Mouse (Mus musculus) CH12.LX (cell line): ENCODE measurements around the gene Clmn. TPM values are rescaled to one million over a fixed set of nuclear protein-coding genes. Genes with fewer than 3 reads are reported as not detected.
A peak's percentile ranks its signal among the peaks of the same experiment; 100 is the strongest.

Experiments used
- DNase-seq: peaks from one replicate; pipeline ENCODE4 v3.0.0-alpha.2; 2013; ENCODE audit errors: extremely low read depth
- H3K27ac ChIP-seq: 2 replicates; pipeline ENCODE4 v1.5.1; 2012; ENCODE audit warnings: low read depth, mild to moderate bottlenecking, control low read depth, moderate library complexity; ENCODE audit not compliant: insufficient read depth
- H3K27me3 ChIP-seq: replicated peaks from 2 replicates; pipeline ENCODE3; 2012; ENCODE audit warnings: inconsistent platforms
- H3K36me3 ChIP-seq, 2 experiments: replicated peaks in 1 of 2; 2 replicates each; pipeline versions ENCODE3 to v1.6.1; 2012; ENCODE audit warnings: inconsistent platforms in 1 of 2, low read length in 1 of 2, mild to moderate bottlenecking in 1 of 2, mixed read lengths in 1 of 2, moderate library complexity in 1 of 2; ENCODE audit not compliant: control insufficient read depth in 1 of 2, insufficient read depth in 1 of 2
- H3K4me1 ChIP-seq, 2 experiments: 2 replicates each; pipeline ENCODE4 v1.6.1; 2012; ENCODE audit warnings: inconsistent platforms in 1 of 2, moderate library complexity in 1 of 2; ENCODE audit not compliant: insufficient read depth in 2 of 2, control insufficient read depth in 1 of 2
- H3K4me2 ChIP-seq: 2 replicates; pipeline ENCODE4 v1.6.1; 2012; ENCODE audit warnings: low read depth, mild to moderate bottlenecking, control low read depth; ENCODE audit not compliant: poor library complexity, insufficient read depth, severe bottlenecking
- H3K4me3 ChIP-seq, 3 experiments: fragments of 150-350 bp in 1 of 3; sonication (generic) in 1 of 3; replicated peaks in 1 of 3; 2 replicates each; pipeline versions ENCODE3 to v1.5.1; 2011 to 2012; ENCODE audit warnings: low read depth in 2 of 3, low read length in 2 of 3, mild to moderate bottlenecking in 2 of 3, moderate library complexity in 2 of 3, control low read depth in 1 of 3, improper control_type of control experiment in 1 of 3, inconsistent platforms in 1 of 3, mixed read lengths in 1 of 3; ENCODE audit not compliant: poor library complexity in 1 of 3
- H3K79me2 ChIP-seq: replicated peaks from 2 replicates; pipeline ENCODE4 v1.6.1; 2012; ENCODE audit warnings: mild to moderate bottlenecking, moderate library complexity; ENCODE audit not compliant: control insufficient read depth, poor library complexity, insufficient read depth, severe bottlenecking; ENCODE audit errors: extremely low read depth
- H3K9ac ChIP-seq: 2 replicates; pipeline ENCODE4 v1.6.1; 2012; ENCODE audit warnings: low read depth, mild to moderate bottlenecking, control low read depth, moderate library complexity; ENCODE audit not compliant: insufficient read depth
- H3K9me3 ChIP-seq: replicated peaks from 2 replicates; pipeline ENCODE3; 2012; ENCODE audit warnings: low read length, inconsistent platforms, mixed read lengths
- CTCF ChIP-seq, 2 experiments: IDR thresholded peaks in 1 of 2; conservative IDR thresholded peaks in 1 of 2; 2 replicates each; pipeline ENCODE4 v1.5.1; 2011 to 2012; ENCODE audit warnings: low read depth in 2 of 2, low read length in 2 of 2, improper control_type of control experiment in 1 of 2, inconsistent platforms in 1 of 2, mild to moderate bottlenecking in 1 of 2, moderate library complexity in 1 of 2
- E2F4 ChIP-seq: IDR thresholded peaks from 2 replicates; pipeline ENCODE4 v1.6.1; 2011; ENCODE audit warnings: low read depth, low read length, improper control_type of control experiment; ENCODE audit not compliant: insufficient replicate concordance
- ELF1 ChIP-seq: IDR thresholded peaks from 2 replicates; pipeline ENCODE4 v1.6.1; 2014; ENCODE audit warnings: low read depth, mild to moderate bottlenecking, inconsistent platforms, low read length, improper control_type of control experiment
- GABPA ChIP-seq: IDR thresholded peaks from 2 replicates; pipeline ENCODE4 v1.6.1; 2012; ENCODE audit warnings: low read depth, low read length, improper control_type of control experiment, inconsistent platforms; ENCODE audit not compliant: insufficient replicate concordance
- HCFC1 ChIP-seq: IDR thresholded peaks from 2 replicates; pipeline ENCODE4 v1.6.1; 2012; ENCODE audit warnings: low read depth, mild to moderate bottlenecking, inconsistent platforms, low read length, improper control_type of control experiment
- JUND ChIP-seq: conservative IDR thresholded peaks from 2 replicates; pipeline ENCODE4 v1.6.1; 2011; ENCODE audit warnings: low read depth, low read length, improper control_type of control experiment
- MAFK ChIP-seq: IDR thresholded peaks from 2 replicates; pipeline ENCODE4 v1.6.1; 2011; ENCODE audit warnings: low read length, improper control_type of control experiment; ENCODE audit not compliant: insufficient replicate concordance
- MAX ChIP-seq: IDR thresholded peaks from 2 replicates; pipeline ENCODE4 v1.6.1; 2011; ENCODE audit warnings: low read length, improper control_type of control experiment
- MXI1 ChIP-seq: IDR thresholded peaks from 2 replicates; pipeline ENCODE4 v1.6.1; 2011; ENCODE audit warnings: mild to moderate bottlenecking, low read depth, low read length, improper control_type of control experiment
- POLR2AphosphoS2 ChIP-seq: IDR thresholded peaks from 2 replicates; pipeline ENCODE4 v1.6.1; 2011; ENCODE audit warnings: low read depth, low read length, improper control_type of control experiment
- RAD21 ChIP-seq: IDR thresholded peaks from 2 replicates; pipeline ENCODE4 v1.6.1; 2011; ENCODE audit warnings: low read depth, mild to moderate bottlenecking, low read length, improper control_type of control experiment, moderate library complexity
- RCOR1 ChIP-seq: conservative IDR thresholded peaks from 2 replicates; pipeline ENCODE4 v1.6.1; 2012; ENCODE audit warnings: low read depth, mild to moderate bottlenecking, inconsistent platforms, low read length, improper control_type of control experiment
- SMC3 ChIP-seq: IDR thresholded peaks from 2 replicates; pipeline ENCODE4 v1.6.1; 2011; ENCODE audit warnings: low read depth, low read length, improper control_type of control experiment
- UBTF ChIP-seq: IDR thresholded peaks from 2 replicates; pipeline ENCODE4 v1.6.1; 2012; ENCODE audit warnings: low read depth, mild to moderate bottlenecking, inconsistent platforms, low read length, improper control_type of control experiment, moderate library complexity
- USF1 ChIP-seq: IDR thresholded peaks from 2 replicates; pipeline ENCODE4 v1.6.1; 2014; ENCODE audit warnings: low read depth, mild to moderate bottlenecking, inconsistent platforms, low read length, improper control_type of control experiment
- USF2 ChIP-seq: conservative IDR thresholded peaks from 2 replicates; pipeline ENCODE4 v1.6.1; 2011; ENCODE audit warnings: low read depth, low read length, improper control_type of control experiment
- ZKSCAN1 ChIP-seq: IDR thresholded peaks from 2 replicates; pipeline ENCODE4 v1.6.1; 2012; ENCODE audit warnings: low read depth, inconsistent platforms, low read length, improper control_type of control experiment, borderline replicate concordance
- ZMIZ1 ChIP-seq: IDR thresholded peaks from 2 replicates; pipeline ENCODE4 v1.6.1; 2012; ENCODE audit warnings: low read depth, mild to moderate bottlenecking, inconsistent platforms, low read length, improper control_type of control experiment
- dilution Hi-C: fragments of 300-500 bp; cut with MboI; formaldehyde crosslinking; loops from 2 replicates; pipeline ENCODE4 v1.14.3; 2020; ENCODE audit warnings: low sequenced_read_pairs; ENCODE audit not compliant: extremely low pct_unique_long_range_greater_than_20kb, extremely low pct_ligation_motif_present
- in situ Hi-C: fragments of 300-500 bp; cut with MboI; formaldehyde crosslinking; loops from 3 replicates; pipeline ENCODE4 v1.14.3; 2019; ENCODE audit warnings: low sequenced_read_pairs, low pct_ligation_motif_present, low pct_unique_long_range_greater_than_20kb, mixed read lengths
- polyA plus RNA-seq: library from polyadenylated mRNA; unstranded; fragments of >175 nt; gene quantifications from 2 replicates; pipeline ENCODE4 v1.2.1, GENCODE M21; 2012; ENCODE audit warnings: low read depth; ENCODE audit not compliant: insufficient read length
- total RNA-seq, 2 experiments: library from RNA; depleted of rRNA; stranded (reverse); fragments of 300-350 nt in 1 of 2; fragments of >200 nt in 1 of 2; gene quantifications; 2 replicates each; pipeline ENCODE4 v1.2.3; 2012 to 2014

The Clmn gene
- total and polyA plus RNA-seq, 3 experiments, result not detected

- Histone ChIP-seq H3K27me3 (peaks cover 41% of the 10 kb centered on the region), H3K9ac (no peak overlapping the region), H3K4me2 (no peak overlapping the region), H3K4me3 (no peak overlapping the region), H3K36me3 (no peaks in the 10 kb centered on the region), H3K9me3 (peaks cover 3% of the 10 kb centered on the region), H3K79me2 (no peaks in the 10 kb centered on the region), H3K27ac (no peak overlapping the region), H3K4me1 (peaks cover 2 to 6% of the 10 kb centered on the region in 2 experiments; a peak in 2 of 4 replicates)
- dilution Hi-C loops, result no loop called here
- no peak for DNase-seq
- in situ Hi-C loops, result no loop called here
- TF ChIP-seq ZKSCAN1 (no peak), MXI1 (no peak), CTCF (conservative IDR thresholded peaks at IDR 0.05 in 1 of 2, IDR thresholded peaks at IDR 0.05 in 1 of 2; ENCODE audit: low read depth in 2 of 2, low read length in 2 of 2) (no peak), JUND (no peak), UBTF (no peak), MAFK (no peak), ZMIZ1 (no peak), POLR2AphosphoS2 (no peak), HCFC1 (no peak), SMC3 (no peak), GABPA (no peak), MAX (no peak), ELF1 (no peak)
These were observed 47.5 kb upstream of the Clmn start for GRCm38 (mm10) chr12:104912281-104912933.

- Histone ChIP-seq H3K4me1 (peaks cover 2 to 6% of the 10 kb centered on the region in 2 experiments; a peak in 2 of 4 replicates), H3K9ac (no peak overlapping the region), H3K36me3 (no peaks in the 10 kb centered on the region), H3K4me2 (no peak overlapping the region), H3K27ac (no peak overlapping the region), H3K79me2 (no peaks in the 10 kb centered on the region), H3K9me3 (peaks cover 6% of the 10 kb centered on the region), H3K27me3 (peaks cover 46% of the 10 kb centered on the region), H3K4me3 (no peak overlapping the region)
- no peak for DNase-seq
- dilution Hi-C loops, result no loop called here
- TF ChIP-seq SMC3, result no peak
- peak; percentile 79 for TF ChIP-seq MAFK
- in situ Hi-C loops, result no loop called here
These were observed 44.9 kb upstream of the Clmn start for GRCm38 (mm10) chr12:104909750-104910149.

- Histone ChIP-seq H3K27ac (no peak overlapping the region), H3K9ac (no peak overlapping the region), H3K9me3 (peaks cover 5% of the 10 kb centered on the region), H3K27me3 (peaks cover 45% of the 10 kb centered on the region), H3K36me3 (no peaks in the 10 kb centered on the region), H3K4me3 (no peak overlapping the region), H3K4me1 (peaks cover 4 to 12% of the 10 kb centered on the region in 2 experiments), H3K79me2 (no peaks in the 10 kb centered on the region), H3K4me2 (no peak overlapping the region)
- TF ChIP-seq RCOR1, result no peak
- TF ChIP-seq HCFC1, result no peak
- TF ChIP-seq USF1, result no peak
- no peak for TF ChIP-seq MAX
- no peak for TF ChIP-seq E2F4
- TF ChIP-seq MAFK, result no peak
- TF ChIP-seq MXI1, result no peak
- TF ChIP-seq USF2, result no peak
- TF ChIP-seq RAD21, result no peak
- TF ChIP-seq ZMIZ1, result no peak
- DNase-seq, result no peak
- in situ Hi-C loops, result no loop called here
- dilution Hi-C loops, result no loop called here
These were observed 44.1 kb upstream of the Clmn start for GRCm38 (mm10) chr12:104908986-104909385.
